Mouse (Mus musculus) left cerebral cortex, adult 9 months (tissue): ENCODE data around the gene Atrx.

Experiments
- DNase-seq, 2 experiments: peaks; one replicate each; pipeline ENCODE4 v3.0.0; 2022; ENCODE audit warnings: low spot score in 2 of 2

Gene Atrx

GRCm38 (mm10) chrX:105767932-105768331 is 161.3 kb downstream of the Atrx start:
- no peak for DNase-seq

GRCm38 (mm10) chrX:105767177-105767764 is 161.9 kb downstream of the Atrx start:
- no peak for DNase-seq

GRCm38 (mm10) chrX:105766013-105766412 is 163.2 kb downstream of the Atrx start:
- no peak for DNase-seq

GRCm38 (mm10) chrX:105765005-105765706 is 164.0 kb downstream of the Atrx start:
- no peak for DNase-seq

GRCm38 (mm10) chrX:105764162-105765004 is 164.8 kb downstream of the Atrx start, which contains the start of gene Fgf16:
Gene Fgf16, plus strand, starts transcription at chrX:105764279.
- DNase-seq: no peak

- DNase-seq: no peak
These were observed 165.6 kb downstream of the Atrx start for GRCm38 (mm10) chrX:105763612-105764011.

GRCm38 (mm10) chrX:105762847-105763527 is 166.2 kb downstream of the Atrx start:
- DNase-seq: no peak
